Mouse (Mus musculus): ENCODE measurements around the gene Ttc7.

The Ttc7 gene

DNA sequence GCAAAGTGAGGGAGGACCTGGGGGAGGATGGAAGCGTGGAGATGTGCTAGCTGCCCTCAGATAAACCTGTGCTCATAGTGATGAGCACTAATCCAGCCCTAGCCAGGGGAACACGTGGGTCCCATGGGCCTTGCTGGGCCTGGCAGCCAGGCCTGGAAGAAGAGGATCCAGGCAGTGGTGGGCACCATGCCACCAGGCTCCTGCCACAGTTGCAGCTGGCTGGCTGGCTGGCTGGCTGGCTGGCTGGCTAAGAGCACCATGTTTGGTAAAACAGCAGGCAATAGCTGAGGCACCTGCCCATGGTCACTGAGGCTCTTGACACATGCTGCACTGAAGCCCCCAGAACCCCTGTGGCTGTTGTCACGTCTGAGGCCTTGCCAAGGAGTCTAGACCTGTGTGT is 85.0 kb downstream of the Ttc7 start:
- DNase-seq (ENCODE audit: low read depth), result no peak

DNA sequence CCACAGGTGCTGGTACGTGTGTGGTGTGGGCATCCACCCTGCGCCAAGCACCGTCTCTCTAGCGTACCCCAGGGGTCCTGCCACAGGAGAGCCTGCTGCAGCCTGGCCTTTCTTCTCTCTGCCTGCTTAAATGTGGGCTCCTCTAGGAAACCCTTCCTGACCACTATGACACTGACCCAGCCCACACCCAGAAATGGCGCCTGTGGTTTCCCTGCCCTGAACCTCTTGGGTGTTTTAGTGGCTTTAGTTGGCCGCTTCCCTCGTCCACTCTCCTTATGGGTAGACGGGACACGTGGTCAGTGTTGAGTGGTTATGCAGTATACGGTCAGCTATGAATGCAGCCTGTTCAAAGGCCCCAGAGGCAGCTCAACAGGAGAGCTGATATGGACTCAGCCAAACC is 85.8 kb downstream of the Ttc7 start:
- DNase-seq (ENCODE audit: low read depth), result no peak

- DNase-seq (ENCODE audit: low read depth), result no peak
Observed at GRCm38 (mm10) chr17:87369270-87369759, 86.6 kb downstream of the Ttc7 start.

DNA sequence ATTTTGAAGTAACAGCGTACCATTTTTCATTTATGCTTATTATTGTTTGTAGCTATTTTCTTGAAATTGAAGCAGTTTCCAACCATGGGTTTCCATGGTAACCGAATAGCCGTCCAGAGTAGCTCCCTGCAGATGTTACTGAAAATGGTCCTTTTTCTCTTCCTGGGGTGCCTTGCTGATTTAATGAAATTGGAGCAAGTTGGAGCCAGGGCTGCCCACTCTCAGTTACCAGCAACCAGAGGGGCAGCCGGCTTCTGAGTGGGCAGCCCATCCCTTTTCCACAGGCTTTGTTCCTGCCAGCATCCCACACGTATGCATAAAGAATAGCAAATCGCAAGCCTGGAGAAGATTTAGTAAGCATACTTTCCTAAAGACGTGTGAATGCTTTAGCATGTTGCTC is 89.5 kb downstream of the Ttc7 start:
- no peak for DNase-seq (ENCODE audit: low read depth)

DNA sequence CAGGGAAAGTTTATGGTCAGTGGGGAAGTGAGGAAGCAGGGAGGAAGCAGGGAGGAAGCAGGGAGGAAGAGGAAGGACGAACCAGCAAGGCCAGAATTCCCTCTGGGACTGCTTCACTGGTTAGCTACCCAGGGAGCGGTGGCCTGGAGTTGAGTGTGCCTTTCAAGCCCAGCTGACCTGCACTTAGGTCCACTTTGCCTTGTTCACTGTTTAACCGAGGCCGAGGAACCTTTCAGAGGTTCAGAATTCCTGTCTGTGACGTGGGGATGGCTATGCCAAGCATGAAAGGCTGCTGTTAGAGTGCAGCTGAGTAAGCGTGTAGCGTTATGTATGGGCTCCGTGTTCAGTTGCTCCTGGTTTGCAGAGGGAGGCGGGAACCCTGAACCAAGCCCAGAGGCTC is 90.6 kb downstream of the Ttc7 start:
- DNase-seq (ENCODE audit: low read depth), result no peak

GRCm38 (mm10) chr17:87375941-87376511 is 93.3 kb downstream of the Ttc7 start:
- DNase-seq (ENCODE audit: low read depth), result no peak

GRCm38 (mm10) chr17:87376831-87377471 is 94.3 kb downstream of the Ttc7 start:
- no peak for DNase-seq (ENCODE audit: low read depth)

- DNase-seq (ENCODE audit: low read depth), result no peak
Observed at GRCm38 (mm10) chr17:87377536-87377935, 94.8 kb downstream of the Ttc7 start.

GRCm38 (mm10) chr17:87378354-87379159 is 95.9 kb downstream of the Ttc7 start:
- DNase-seq (ENCODE audit: low read depth), result no peak

DNA sequence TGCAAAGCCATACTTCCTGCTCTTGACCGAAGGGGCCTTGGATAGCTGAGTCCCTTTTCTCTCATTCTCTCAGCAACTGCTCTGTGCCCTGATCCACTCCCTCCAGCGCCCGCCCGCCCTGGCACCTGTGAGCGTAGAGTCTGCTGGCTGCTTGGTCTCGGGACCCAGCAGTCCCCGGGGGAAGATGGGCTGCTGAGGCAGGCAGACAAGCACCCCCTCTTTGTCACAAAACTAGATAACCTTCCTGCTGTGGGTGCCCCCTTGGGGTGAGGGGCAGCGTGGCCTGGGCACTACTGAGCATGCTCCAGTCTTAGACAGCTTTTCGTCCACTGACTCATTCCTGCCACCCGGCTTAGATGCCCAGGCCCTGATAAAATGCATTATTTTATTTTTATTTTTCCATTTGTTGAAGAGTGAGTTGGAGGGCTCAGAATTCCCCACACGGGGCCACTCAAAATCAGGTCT is 96.5 kb downstream of the Ttc7 start:
- no peak for DNase-seq (ENCODE audit: low read depth)

- DNase-seq (ENCODE audit: low read depth), result no peak
Observed at GRCm38 (mm10) chr17:87379821-87380220, 97.1 kb downstream of the Ttc7 start.

DNA sequence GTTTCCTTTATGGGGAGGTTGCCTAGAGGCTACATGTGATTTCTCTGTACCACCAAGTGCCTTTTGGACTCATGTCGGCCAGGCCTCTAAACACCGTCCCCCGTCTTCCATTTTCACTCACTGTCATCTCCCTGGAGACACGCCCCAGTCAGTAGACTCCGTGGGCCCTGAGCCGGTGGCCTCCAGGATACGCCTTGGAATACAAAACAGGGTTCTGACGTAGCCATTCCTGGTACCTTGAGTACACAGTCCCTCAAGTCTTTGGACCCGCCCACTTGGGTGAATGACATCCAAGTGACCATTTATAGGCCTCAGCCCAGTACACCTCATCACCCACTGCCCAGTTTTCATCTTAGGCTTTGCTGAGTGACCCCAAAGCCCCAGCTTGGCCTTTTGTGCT is 98.0 kb downstream of the Ttc7 start:
- DNase-seq (ENCODE audit: low read depth), result no peak

- DNase-seq (ENCODE audit: low read depth), result no peak
Observed at GRCm38 (mm10) chr17:87385835-87386234, 103.1 kb downstream of the Ttc7 start.

DNA sequence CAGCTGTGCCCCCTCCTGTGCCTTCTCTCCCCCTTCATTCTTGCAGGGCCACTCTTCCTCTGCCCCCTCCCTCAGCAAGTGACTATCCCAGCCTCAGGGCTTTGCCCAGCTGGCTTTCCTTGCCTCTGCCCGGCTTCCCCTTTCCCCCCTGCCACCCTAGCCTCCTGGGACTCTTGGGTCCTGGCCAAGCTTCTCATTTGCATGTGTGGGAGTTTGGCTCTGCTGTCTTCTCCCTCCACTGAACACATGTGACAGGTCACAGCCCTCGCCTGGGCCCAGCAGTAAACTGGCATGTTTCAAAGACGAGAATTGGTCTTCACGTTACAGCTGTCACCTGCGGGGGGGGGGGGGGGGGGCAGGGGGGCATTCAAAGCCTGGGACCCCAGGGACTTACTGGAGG is 104.4 kb downstream of the Ttc7 start:
- DNase-seq (ENCODE audit: low read depth), result no peak

GRCm38 (mm10) chr17:87391242-87391641 is 108.6 kb downstream of the Ttc7 start:
- no peak for DNase-seq (ENCODE audit: low read depth)

- DNase-seq (ENCODE audit: low read depth), result no peak
Observed at GRCm38 (mm10) chr17:87397088-87397487, 114.4 kb downstream of the Ttc7 start.

DNA sequence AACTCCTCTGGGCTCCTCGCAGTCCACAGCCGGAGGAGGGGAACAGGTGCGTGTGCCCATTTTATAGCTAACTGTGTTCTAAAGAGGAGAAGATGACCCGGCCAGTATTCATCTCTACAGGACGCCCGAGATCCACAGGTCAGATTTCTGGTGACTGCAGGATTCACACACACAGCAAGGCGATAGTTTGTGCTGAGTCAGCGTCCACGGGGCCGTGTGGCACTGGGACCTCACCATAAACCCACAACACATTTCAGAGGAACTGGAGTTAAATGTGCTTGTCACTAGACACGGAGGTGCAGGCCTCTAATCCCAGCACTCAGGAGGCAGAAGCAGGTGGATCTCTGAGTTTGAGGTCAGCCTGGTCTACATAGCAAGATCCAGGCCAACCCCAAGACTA is 119.8 kb downstream of the Ttc7 start:
- no peak for DNase-seq (ENCODE audit: low read depth)

DNA sequence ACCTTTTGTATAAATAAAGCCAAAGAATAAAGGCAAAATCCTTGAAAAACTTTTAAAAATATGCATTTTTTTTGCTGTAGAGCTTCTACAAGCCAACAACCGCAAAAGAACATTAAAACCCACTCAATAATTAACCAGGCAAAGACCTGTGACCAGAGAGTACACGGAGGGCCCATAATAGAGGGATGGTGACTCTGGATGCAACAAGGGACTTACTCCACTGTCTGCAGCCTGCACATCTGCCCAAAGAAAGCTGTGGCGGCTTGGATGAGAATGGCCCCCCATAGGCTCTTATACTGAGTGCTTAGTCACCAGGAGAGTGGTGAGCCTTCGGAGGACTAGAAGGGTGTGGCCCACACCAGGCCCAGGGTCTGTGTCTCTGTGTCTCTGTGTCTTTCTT is 120.8 kb downstream of the Ttc7 start:
- DNase-seq (ENCODE audit: low read depth), result no peak

DNA sequence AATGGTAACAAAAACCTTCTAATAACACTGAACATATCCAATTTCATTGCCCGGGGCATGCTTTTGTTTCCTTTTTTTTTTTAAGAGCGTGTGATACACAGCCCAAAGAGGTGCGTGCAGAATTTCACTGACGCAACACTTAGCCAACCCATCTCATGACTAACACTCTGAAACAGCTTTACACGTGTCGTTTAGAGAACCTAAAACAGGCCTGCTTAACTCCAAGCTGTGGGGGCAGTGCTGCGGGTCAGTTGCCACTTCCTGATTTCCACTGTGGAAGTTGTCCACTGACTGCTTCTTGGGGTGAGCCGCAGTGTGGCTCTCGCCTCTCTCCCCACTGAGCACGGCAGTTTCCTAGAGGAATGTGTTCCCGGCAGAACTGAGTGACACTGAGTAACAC is 122.9 kb downstream of the Ttc7 start:
- peak; percentile 47 for DNase-seq (ENCODE audit: low read depth)

GRCm38 (mm10) chr17:87406646-87407045 is 124.0 kb downstream of the Ttc7 start:
- DNase-seq (ENCODE audit: low read depth), result no peak

DNA sequence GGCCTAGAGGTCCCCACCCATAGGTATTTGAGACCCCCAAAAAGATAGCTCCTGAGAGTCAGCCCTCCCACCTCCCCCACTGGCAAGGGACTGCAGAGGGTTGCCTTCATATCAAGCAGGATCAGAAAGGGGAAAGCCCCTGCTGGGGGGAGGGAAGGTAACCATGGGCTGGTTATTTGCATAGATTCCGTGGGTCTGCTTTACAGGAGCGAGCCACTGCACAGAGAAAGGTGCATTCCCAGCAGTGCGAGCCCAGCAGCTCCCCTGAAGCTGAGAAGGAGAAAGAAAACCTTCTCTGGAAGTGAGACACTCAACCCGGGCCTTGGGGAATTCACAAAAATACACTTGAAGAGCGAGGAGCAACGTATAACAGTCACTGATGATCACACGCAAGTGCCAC is 135.4 kb downstream of the Ttc7 start:
- no peak for DNase-seq (ENCODE audit: low read depth)

GRCm38 (mm10) chr17:87427511-87427910 is 144.8 kb downstream of the Ttc7 start, which contains the start of gene Stpg4:
Gene Stpg4 (minus strand): TSS chr17:87427741.
- no peak for DNase-seq (ENCODE audit: low read depth)

DNA sequence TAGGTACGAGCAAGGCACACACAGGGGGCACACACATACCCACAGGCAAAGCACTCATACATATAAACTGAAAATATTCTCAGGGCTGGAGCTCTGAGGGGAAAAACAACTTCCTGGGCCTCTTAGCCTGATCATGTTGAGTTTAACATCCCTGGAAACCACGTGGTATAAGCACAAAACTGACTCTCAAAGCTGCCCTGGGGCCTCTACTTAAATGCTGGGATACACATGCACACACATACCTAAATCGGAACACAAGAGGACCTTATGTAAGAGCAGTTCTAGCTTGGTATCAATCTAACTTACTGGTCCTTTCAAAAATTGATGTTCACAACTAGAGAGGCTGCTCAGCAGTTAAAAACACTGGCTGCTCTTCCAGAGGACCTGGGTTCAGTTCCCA is 146.7 kb downstream of the Ttc7 start:
- DNase-seq (ENCODE audit: low read depth), result no peak

Data from c-Kit-positive CD71-negative TER-119-negative erythroid progenitor cells, embryonic 14.5 days (primary cell).